Mouse (Mus musculus) CH12.LX (cell line): ENCODE measurements at regions not wholly inside any gene's neighbourhood (a gene's known extent, or its start where the extent isn't known, plus 50 kb on each side); places are given as distances from the start of the nearest gene placed in this dataset.

Source experiments
- DNase-seq: peaks from one replicate; pipeline ENCODE4 v3.0.0-alpha.2; 2013; ENCODE audit errors: extremely low read depth
- H3K27ac ChIP-seq: 2 replicates; pipeline ENCODE4 v1.5.1; 2012; ENCODE audit warnings: low read depth, mild to moderate bottlenecking, control low read depth, moderate library complexity; ENCODE audit not compliant: insufficient read depth
- H3K27me3 ChIP-seq: replicated peaks from 2 replicates; pipeline ENCODE3; 2012; ENCODE audit warnings: inconsistent platforms
- H3K36me3 ChIP-seq, 2 experiments: replicated peaks in 1 of 2; 2 replicates each; pipeline versions ENCODE3 to v1.6.1; 2012; ENCODE audit warnings: inconsistent platforms in 1 of 2, low read length in 1 of 2, mild to moderate bottlenecking in 1 of 2, mixed read lengths in 1 of 2, moderate library complexity in 1 of 2; ENCODE audit not compliant: control insufficient read depth in 1 of 2, insufficient read depth in 1 of 2
- H3K4me1 ChIP-seq, 2 experiments: 2 replicates each; pipeline ENCODE4 v1.6.1; 2012; ENCODE audit warnings: inconsistent platforms in 1 of 2, moderate library complexity in 1 of 2; ENCODE audit not compliant: insufficient read depth in 2 of 2, control insufficient read depth in 1 of 2
- H3K4me2 ChIP-seq: 2 replicates; pipeline ENCODE4 v1.6.1; 2012; ENCODE audit warnings: low read depth, mild to moderate bottlenecking, control low read depth; ENCODE audit not compliant: poor library complexity, insufficient read depth, severe bottlenecking
- H3K4me3 ChIP-seq, 3 experiments: fragments of 150-350 bp in 1 of 3; sonication (generic) in 1 of 3; replicated peaks in 1 of 3; 2 replicates each; pipeline versions ENCODE3 to v1.5.1; 2011 to 2012; ENCODE audit warnings: low read depth in 2 of 3, low read length in 2 of 3, mild to moderate bottlenecking in 2 of 3, moderate library complexity in 2 of 3, control low read depth in 1 of 3, improper control_type of control experiment in 1 of 3, inconsistent platforms in 1 of 3, mixed read lengths in 1 of 3; ENCODE audit not compliant: poor library complexity in 1 of 3
- H3K79me2 ChIP-seq: replicated peaks from 2 replicates; pipeline ENCODE4 v1.6.1; 2012; ENCODE audit warnings: mild to moderate bottlenecking, moderate library complexity; ENCODE audit not compliant: control insufficient read depth, poor library complexity, insufficient read depth, severe bottlenecking; ENCODE audit errors: extremely low read depth
- H3K9ac ChIP-seq: 2 replicates; pipeline ENCODE4 v1.6.1; 2012; ENCODE audit warnings: low read depth, mild to moderate bottlenecking, control low read depth, moderate library complexity; ENCODE audit not compliant: insufficient read depth
- H3K9me3 ChIP-seq: replicated peaks from 2 replicates; pipeline ENCODE3; 2012; ENCODE audit warnings: low read length, inconsistent platforms, mixed read lengths
- CHD1 ChIP-seq: IDR thresholded peaks from 2 replicates; pipeline ENCODE4 v1.6.1; 2012; ENCODE audit warnings: low read depth, low read length, improper control_type of control experiment, inconsistent platforms
- CTCF ChIP-seq, 2 experiments: IDR thresholded peaks in 1 of 2; conservative IDR thresholded peaks in 1 of 2; 2 replicates each; pipeline ENCODE4 v1.5.1; 2011 to 2012; ENCODE audit warnings: low read depth in 2 of 2, low read length in 2 of 2, improper control_type of control experiment in 1 of 2, inconsistent platforms in 1 of 2, mild to moderate bottlenecking in 1 of 2, moderate library complexity in 1 of 2
- E2F4 ChIP-seq: IDR thresholded peaks from 2 replicates; pipeline ENCODE4 v1.6.1; 2011; ENCODE audit warnings: low read depth, low read length, improper control_type of control experiment; ENCODE audit not compliant: insufficient replicate concordance
- ELF1 ChIP-seq: IDR thresholded peaks from 2 replicates; pipeline ENCODE4 v1.6.1; 2014; ENCODE audit warnings: low read depth, mild to moderate bottlenecking, inconsistent platforms, low read length, improper control_type of control experiment
- EP300 ChIP-seq: IDR thresholded peaks from 2 replicates; pipeline ENCODE4 v1.6.1; 2011; ENCODE audit warnings: low read length, improper control_type of control experiment
- JUN ChIP-seq: IDR thresholded peaks from 2 replicates; pipeline ENCODE4 v1.6.1; 2011; ENCODE audit warnings: low read depth, mild to moderate bottlenecking, low read length, improper control_type of control experiment, moderate library complexity; ENCODE audit not compliant: insufficient read depth
- JUND ChIP-seq: conservative IDR thresholded peaks from 2 replicates; pipeline ENCODE4 v1.6.1; 2011; ENCODE audit warnings: low read depth, low read length, improper control_type of control experiment
- KAT2A ChIP-seq: IDR thresholded peaks from 2 replicates; pipeline ENCODE4 v1.6.1; 2012; ENCODE audit warnings: low read length, improper control_type of control experiment, inconsistent platforms; ENCODE audit not compliant: insufficient replicate concordance
- MAFK ChIP-seq: IDR thresholded peaks from 2 replicates; pipeline ENCODE4 v1.6.1; 2011; ENCODE audit warnings: low read length, improper control_type of control experiment; ENCODE audit not compliant: insufficient replicate concordance
- MAZ ChIP-seq: IDR thresholded peaks from 2 replicates; pipeline ENCODE4 v1.6.1; 2012; ENCODE audit warnings: low read depth, mild to moderate bottlenecking, inconsistent platforms, low read length, improper control_type of control experiment, moderate library complexity
- PAX5 ChIP-seq: IDR thresholded peaks from 2 replicates; pipeline ENCODE4 v1.6.1; 2012; ENCODE audit warnings: low read length, inconsistent platforms, mixed read lengths
- RAD21 ChIP-seq: IDR thresholded peaks from 2 replicates; pipeline ENCODE4 v1.6.1; 2011; ENCODE audit warnings: low read depth, mild to moderate bottlenecking, low read length, improper control_type of control experiment, moderate library complexity
- TBP ChIP-seq: conservative IDR thresholded peaks from 2 replicates; pipeline ENCODE4 v1.6.1; 2011; ENCODE audit warnings: low read depth, low read length, improper control_type of control experiment
- USF1 ChIP-seq: IDR thresholded peaks from 2 replicates; pipeline ENCODE4 v1.6.1; 2014; ENCODE audit warnings: low read depth, mild to moderate bottlenecking, inconsistent platforms, low read length, improper control_type of control experiment
- dilution Hi-C: fragments of 300-500 bp; cut with MboI; formaldehyde crosslinking; loops from 2 replicates; pipeline ENCODE4 v1.14.3; 2020; ENCODE audit warnings: low sequenced_read_pairs; ENCODE audit not compliant: extremely low pct_unique_long_range_greater_than_20kb, extremely low pct_ligation_motif_present
- in situ Hi-C: fragments of 300-500 bp; cut with MboI; formaldehyde crosslinking; loops from 3 replicates; pipeline ENCODE4 v1.14.3; 2019; ENCODE audit warnings: low sequenced_read_pairs, low pct_ligation_motif_present, low pct_unique_long_range_greater_than_20kb, mixed read lengths

GRCm38 (mm10) chr4:125439856-125440255, 50.6 kb upstream of the Grik3 start:
- peaks cover 12 to 26% of the 10 kb centered on the region in 2 experiments for H3K4me1 ChIP-seq
- no peaks in the 10 kb centered on the region for H3K9me3 ChIP-seq
- no peak overlapping the region for H3K9ac ChIP-seq
- H3K36me3 ChIP-seq, result no peaks in the 10 kb centered on the region
- no peak for DNase-seq
- no peak overlapping the region for H3K4me2 ChIP-seq
- H3K27me3 ChIP-seq, result no peaks in the 10 kb centered on the region
- in situ Hi-C loops, result no loop called here
- no peak overlapping the region for H3K4me3 ChIP-seq
- dilution Hi-C loops, result no loop called here
- TF ChIP-seq USF1 (no peak), JUND (no peak), CTCF (conservative IDR thresholded peaks at IDR 0.05 in 1 of 2, IDR thresholded peaks at IDR 0.05 in 1 of 2; ENCODE audit: low read depth in 2 of 2, low read length in 2 of 2) (no peak), KAT2A (no peak), PAX5 (no peak), CHD1 (no peak), MAFK (no peak)
- no peaks in the 10 kb centered on the region for H3K79me2 ChIP-seq
- H3K27ac ChIP-seq, result no peak overlapping the region

GRCm38 (mm10) chr4:125437161-125437822, 53.2 kb upstream of the Grik3 start:
- H3K36me3 ChIP-seq, result no peaks in the 10 kb centered on the region
- DNase-seq, result no peak
- no peaks in the 10 kb centered on the region for H3K79me2 ChIP-seq
- in situ Hi-C loops, result no loop called here
- H3K4me2 ChIP-seq, result no peak overlapping the region
- TF ChIP-seq TBP (no peak), CHD1 (no peak), MAZ (no peak), JUN (no peak), RAD21 (no peak), E2F4 (no peak), CTCF (conservative IDR thresholded peaks at IDR 0.05 in 1 of 2, IDR thresholded peaks at IDR 0.05 in 1 of 2; ENCODE audit: low read depth in 2 of 2, low read length in 2 of 2) (no peak), ELF1 (no peak)
- dilution Hi-C loops, result no loop called here
- H3K27ac ChIP-seq, result no peak overlapping the region
- peaks cover 2% of the 10 kb centered on the region for H3K9me3 ChIP-seq
- H3K27me3 ChIP-seq, result no peaks in the 10 kb centered on the region
- peaks cover 14 to 31% of the 10 kb centered on the region in 2 experiments for H3K4me1 ChIP-seq
- no peak overlapping the region for H3K4me3 ChIP-seq
- H3K9ac ChIP-seq, result no peak overlapping the region

- Histone ChIP-seq H3K27ac (no peak overlapping the region), H3K36me3 (no peaks in the 10 kb centered on the region), H3K4me3 (no peak overlapping the region), H3K27me3 (no peaks in the 10 kb centered on the region), H3K4me1 (peaks cover 36 to 56% of the 10 kb centered on the region in 2 experiments), H3K79me2 (no peaks in the 10 kb centered on the region), H3K4me2 (no peak overlapping the region), H3K9me3 (peaks cover 2% of the 10 kb centered on the region), H3K9ac (no peak overlapping the region)
- TF ChIP-seq MAFK (no peak), EP300 (no peak), JUND (no peak)
- in situ Hi-C loops, result no loop called here
- dilution Hi-C loops, result no loop called here
- DNase-seq, result no peak
Observed at GRCm38 (mm10) chr4:125433511-125433910, 57.0 kb upstream of the Grik3 start.
